Mouse (Mus musculus) intestine, embryonic 15.5 days (tissue): ENCODE results near the gene Thsd4. TPM values are rescaled to one million over a fixed set of nuclear protein-coding genes. Genes with fewer than 3 reads are reported as not detected.

Source experiments
- ATAC-seq: fragments of 200-750 bp; cut with Nextera tagmentation; 2 replicates; pipeline ENCODE4 v1.8.0; 2017; ENCODE audit warnings: moderate TSS enrichment, moderate library complexity
- H3K27ac ChIP-seq: fragments of 300-500 bp; sonication (generic); 2 replicates; pipeline ENCODE4 v1.5.1; 2015; ENCODE audit warnings: mild to moderate bottlenecking, inconsistent platforms
- H3K27me3 ChIP-seq: fragments of 300-500 bp; sonication (generic); replicated peaks from 2 replicates; pipeline ENCODE4 v1.6.1; 2015; ENCODE audit warnings: inconsistent platforms
- H3K36me3 ChIP-seq: fragments of 300-500 bp; sonication (generic); 2 replicates; pipeline ENCODE4 v1.6.1; 2015; ENCODE audit warnings: inconsistent platforms
- H3K4me1 ChIP-seq: fragments of 300-500 bp; sonication (generic); replicated peaks from 2 replicates; pipeline ENCODE4 v1.6.1; 2015; ENCODE audit warnings: inconsistent platforms
- H3K4me2 ChIP-seq: fragments of 300-500 bp; sonication (generic); replicated peaks from 2 replicates; pipeline ENCODE4 v1.6.1; 2015; ENCODE audit warnings: mild to moderate bottlenecking, inconsistent platforms
- H3K4me3 ChIP-seq: fragments of 300-500 bp; sonication (generic); replicated peaks from 2 replicates; pipeline ENCODE4 v1.5.1; 2015; ENCODE audit warnings: inconsistent platforms
- H3K9ac ChIP-seq: fragments of 300-500 bp; sonication (generic); 2 replicates; pipeline ENCODE4 v1.6.1; 2015; ENCODE audit warnings: inconsistent platforms
- H3K9me3 ChIP-seq: fragments of 300-500 bp; sonication (generic); 2 replicates; pipeline ENCODE4 v1.6.1; 2016; ENCODE audit warnings: inconsistent platforms
- WGBS: fragments of 180-500 bp; shearing (Covaris S2); methylation state at CpG from one replicate; pipeline ENCODE4 v1.1.7; 2015; 5-methylcytosine and 5-hydroxymethylcytosine counted together
- polyA plus RNA-seq: library from polyadenylated mRNA; unstranded; fragments of >200 nt; fragmentation: Nextera tagmentation; extraction: Ambion mirVana; gene quantifications from 2 replicates; pipeline ENCODE4 v1.2.1, GENCODE M21; 2015

The Thsd4 gene
- polyA plus RNA-seq, 1 experiment from 2014 or later, result 23.2 TPM

DNA sequence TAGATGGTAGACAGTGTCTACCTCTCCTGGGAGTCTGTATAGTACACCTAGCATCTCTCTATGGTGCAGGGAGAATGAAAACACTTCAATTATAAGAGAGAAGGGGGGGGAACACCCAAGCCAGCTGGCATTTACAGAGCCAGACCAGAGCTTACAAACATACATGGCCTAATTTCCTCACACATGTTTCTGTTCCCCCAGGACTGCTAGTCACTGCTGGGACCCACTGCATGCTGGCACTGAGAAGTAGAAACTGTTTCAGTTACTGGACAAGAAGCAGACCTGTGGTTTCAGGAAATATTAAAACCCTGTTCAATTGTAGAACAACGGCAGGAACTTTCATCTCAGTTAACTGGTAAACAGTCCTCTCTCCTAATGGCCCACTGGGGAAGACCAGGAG, 308.7 kb downstream of the Thsd4 start:
- H3K27me3 ChIP-seq, result no peaks in the 10 kb centered on the region
- no peak overlapping the region for H3K27ac ChIP-seq
- H3K9ac ChIP-seq, result no peak overlapping the region
- no peaks in the 10 kb centered on the region for H3K9me3 ChIP-seq
- 36% methylated on average over 1 of the region's 1 CpGs for WGBS
- no peaks in the 10 kb centered on the region for H3K36me3 ChIP-seq
- ATAC-seq, result no peak
- no peaks in the 10 kb centered on the region for H3K4me1 ChIP-seq
- H3K4me2 ChIP-seq, result no peak overlapping the region
- no peak overlapping the region for H3K4me3 ChIP-seq

DNA sequence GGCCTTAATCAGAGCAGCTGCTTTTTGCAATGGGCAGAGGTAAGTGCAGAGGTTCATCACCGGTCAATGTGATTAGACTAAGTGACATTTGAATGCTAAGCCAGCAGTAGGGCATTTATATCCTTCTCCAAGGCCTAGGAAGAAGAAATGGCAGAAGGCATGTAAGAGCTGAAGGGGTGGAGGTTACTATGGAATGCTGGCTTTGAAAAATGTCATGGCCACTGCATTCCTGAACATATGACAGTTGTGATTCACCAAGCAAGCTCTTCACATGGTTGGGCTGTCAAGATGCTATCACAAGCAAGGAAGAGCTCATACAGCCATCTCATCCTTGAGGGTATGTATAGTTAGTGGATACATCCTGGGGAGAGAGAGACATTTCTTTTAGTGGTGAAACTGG, 313.0 kb downstream of the Thsd4 start:
- H3K36me3 ChIP-seq, result no peaks in the 10 kb centered on the region
- ATAC-seq, result no peak
- no peaks in the 10 kb centered on the region for H3K4me1 ChIP-seq
- WGBS, result 97% methylated on average over 1 of the region's 1 CpGs
- no peak overlapping the region for H3K9ac ChIP-seq
- H3K27ac ChIP-seq, result no peak overlapping the region
- H3K9me3 ChIP-seq, result no peaks in the 10 kb centered on the region
- no peaks in the 10 kb centered on the region for H3K27me3 ChIP-seq
- H3K4me2 ChIP-seq, result no peak overlapping the region
- no peak overlapping the region for H3K4me3 ChIP-seq

DNA sequence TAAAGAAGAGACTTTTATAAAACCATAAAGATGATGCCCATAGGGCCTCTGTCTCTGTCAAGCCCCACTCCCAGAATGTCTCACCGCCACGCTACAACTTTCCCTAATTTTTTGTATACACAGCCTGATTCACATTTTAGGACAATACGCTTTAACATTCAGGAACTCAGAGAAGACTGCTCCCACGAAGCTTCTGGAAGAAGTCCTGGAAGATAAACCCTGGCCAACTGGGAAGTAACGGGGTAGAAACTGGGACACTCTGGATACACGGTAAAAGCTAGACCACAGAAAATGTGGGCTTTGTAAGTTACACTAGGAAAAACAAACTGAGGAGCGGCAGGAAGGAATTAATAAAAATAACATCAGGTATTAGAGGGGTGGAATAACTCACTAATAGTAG, 318.7 kb downstream of the Thsd4 start:
- H3K36me3 ChIP-seq, result no peaks in the 10 kb centered on the region
- no peaks in the 10 kb centered on the region for H3K27me3 ChIP-seq
- 71% methylated on average over 7 of the region's 7 CpGs for WGBS
- no peak overlapping the region for H3K9ac ChIP-seq
- no peak overlapping the region for H3K4me2 ChIP-seq
- no peak for ATAC-seq
- no peaks in the 10 kb centered on the region for H3K4me1 ChIP-seq
- H3K9me3 ChIP-seq, result no peaks in the 10 kb centered on the region
- no peak overlapping the region for H3K4me3 ChIP-seq
- no peak overlapping the region for H3K27ac ChIP-seq

DNA sequence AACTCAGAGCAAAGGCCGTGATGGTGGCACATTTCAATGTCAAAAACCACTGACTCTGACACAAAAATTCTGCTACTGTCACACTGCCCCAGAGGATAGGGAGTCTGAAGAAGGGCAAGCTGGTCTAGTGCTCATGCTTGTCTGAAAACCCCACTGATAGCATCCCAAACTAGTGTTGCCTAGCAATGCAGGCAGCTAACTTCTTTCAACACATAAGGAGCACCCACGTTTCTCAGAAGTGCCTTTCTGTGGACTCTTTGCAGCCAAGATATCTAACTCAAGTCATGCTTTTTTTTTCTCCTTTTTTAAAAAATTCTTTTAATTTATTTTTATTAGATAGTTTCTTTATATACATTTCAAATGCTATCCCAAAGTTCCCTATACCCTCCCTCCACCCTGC, 321.4 kb downstream of the Thsd4 start:
- no peak overlapping the region for H3K4me2 ChIP-seq
- H3K9me3 ChIP-seq, result no peaks in the 10 kb centered on the region
- H3K4me3 ChIP-seq, result no peak overlapping the region
- no peak overlapping the region for H3K9ac ChIP-seq
- no peak for ATAC-seq
- H3K27me3 ChIP-seq, result no peaks in the 10 kb centered on the region
- H3K4me1 ChIP-seq, result no peaks in the 10 kb centered on the region
- 83% methylated on average over 2 of the region's 2 CpGs for WGBS
- H3K36me3 ChIP-seq, result no peaks in the 10 kb centered on the region
- H3K27ac ChIP-seq, result no peak overlapping the region

DNA sequence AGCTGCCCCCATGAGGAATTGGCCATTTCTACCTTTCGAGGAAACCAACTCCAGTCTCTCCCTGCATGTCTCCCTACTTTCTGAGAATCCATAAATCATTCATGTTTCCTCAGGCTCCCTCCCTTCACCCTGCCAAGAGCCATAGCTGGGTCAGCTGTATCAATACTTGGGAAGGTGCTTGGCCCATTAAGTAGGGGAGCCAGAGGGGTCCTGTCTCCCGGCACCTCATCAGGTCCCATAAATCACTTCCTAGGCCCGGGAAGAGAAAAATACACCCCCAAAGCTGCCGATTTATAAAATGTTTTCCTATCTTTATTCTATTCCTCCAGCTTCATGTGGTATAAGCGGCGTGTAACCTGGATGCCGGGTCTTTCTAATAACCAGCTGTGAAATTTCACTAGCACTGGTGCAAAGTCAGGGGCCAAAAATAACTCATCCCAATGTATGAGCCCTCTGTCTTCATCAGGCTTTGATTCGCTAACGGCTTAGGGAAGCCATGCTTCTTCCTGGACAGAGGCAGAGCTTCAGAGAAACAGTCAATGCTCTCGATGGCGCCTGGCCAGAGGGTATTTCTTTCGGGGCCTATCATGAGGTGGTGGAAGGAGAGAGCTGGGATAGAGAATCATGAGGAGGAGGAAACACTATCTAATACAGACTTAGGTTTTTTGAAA, 323.2 kb downstream of the Thsd4 start:
- H3K9me3 ChIP-seq, result no peaks in the 10 kb centered on the region
- H3K4me3 ChIP-seq, result no peak overlapping the region
- no peak overlapping the region for H3K4me2 ChIP-seq
- no peak overlapping the region for H3K9ac ChIP-seq
- no peaks in the 10 kb centered on the region for H3K4me1 ChIP-seq
- H3K27me3 ChIP-seq, result no peaks in the 10 kb centered on the region
- WGBS, result 73% methylated on average over 12 of the region's 12 CpGs
- no peaks in the 10 kb centered on the region for H3K36me3 ChIP-seq
- no peak overlapping the region for H3K27ac ChIP-seq
- no peak for ATAC-seq

DNA sequence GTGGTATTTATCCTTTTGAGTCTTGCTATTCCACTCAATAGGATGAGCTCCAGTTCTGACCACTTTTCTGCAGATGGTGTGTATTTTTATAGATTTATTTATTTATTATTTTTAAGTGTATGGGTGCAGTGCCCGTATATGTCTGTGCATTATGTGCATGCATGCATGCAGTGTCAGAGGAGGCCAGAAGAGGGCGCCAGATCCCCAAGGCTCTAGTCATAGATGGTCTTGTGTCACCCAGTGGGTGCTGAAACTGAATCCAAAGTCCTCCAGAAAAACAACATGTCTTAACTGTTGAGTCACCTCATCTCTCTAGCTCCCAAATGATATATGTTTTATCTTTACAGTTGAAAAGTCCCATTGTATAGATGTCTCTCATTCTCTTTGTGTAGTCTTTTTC, 326.3 kb downstream of the Thsd4 start:
- ATAC-seq, result no peak

DNA sequence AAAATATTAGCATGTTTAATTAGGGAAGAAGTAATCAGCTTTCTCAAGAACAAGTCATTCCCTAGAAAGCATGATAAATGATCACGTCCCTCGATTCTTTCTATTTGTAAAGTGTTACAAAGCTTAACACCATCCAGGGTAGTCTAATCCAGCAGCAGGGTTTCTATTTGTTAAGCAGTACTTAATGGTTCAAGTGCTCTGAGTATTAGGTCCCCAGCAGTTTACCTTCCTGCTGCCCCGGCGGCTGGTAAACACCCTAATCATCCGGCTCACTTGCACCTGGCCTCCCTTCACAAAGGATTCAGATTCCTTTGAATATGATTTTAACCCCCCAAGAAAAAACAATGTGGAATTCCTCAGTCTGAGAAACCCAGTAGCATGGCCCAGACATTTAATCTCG, 326.9 kb downstream of the Thsd4 start:
- no peaks in the 10 kb centered on the region for H3K27me3 ChIP-seq
- no peak overlapping the region for H3K27ac ChIP-seq
- no peak for ATAC-seq
- H3K4me2 ChIP-seq, result no peak overlapping the region
- H3K9me3 ChIP-seq, result no peaks in the 10 kb centered on the region
- 80% methylated on average over 6 of the region's 6 CpGs for WGBS
- no peak overlapping the region for H3K4me3 ChIP-seq
- H3K4me1 ChIP-seq, result no peaks in the 10 kb centered on the region
- no peak overlapping the region for H3K9ac ChIP-seq
- H3K36me3 ChIP-seq, result no peaks in the 10 kb centered on the region

More for the DNA sequence above, 326.3 kb downstream of the Thsd4 start:
- Histone ChIP-seq H3K36me3 (no peaks in the 10 kb centered on the region), H3K9ac (no peak overlapping the region), H3K4me3 (no peak overlapping the region), H3K27me3 (no peaks in the 10 kb centered on the region), H3K4me2 (no peak overlapping the region), H3K9me3 (no peaks in the 10 kb centered on the region), H3K4me1 (no peaks in the 10 kb centered on the region), H3K27ac (no peak overlapping the region)
- 81% methylated on average over 2 of the region's 2 CpGs for WGBS

DNA sequence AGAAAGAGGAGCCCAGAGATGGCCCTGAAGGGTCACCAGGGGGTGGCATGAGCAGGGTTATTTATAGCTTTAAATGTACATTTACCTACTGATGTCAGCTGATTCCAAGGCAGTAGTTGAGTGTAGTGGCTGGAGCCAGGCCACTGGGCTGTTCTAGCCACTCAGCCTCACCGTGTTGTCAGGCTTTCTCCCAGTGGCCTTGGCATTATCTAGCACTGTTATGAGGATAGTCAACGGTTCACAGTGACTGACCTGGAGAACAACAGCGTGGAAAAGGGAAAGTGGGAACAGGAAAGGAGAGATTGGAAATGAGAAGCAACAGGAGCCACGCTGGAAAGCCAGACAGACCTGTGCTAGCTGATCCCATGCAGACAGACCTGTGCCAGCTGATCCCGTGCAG, 329.5 kb downstream of the Thsd4 start:
- Histone ChIP-seq H3K27ac (no peak overlapping the region), H3K9ac (no peak overlapping the region), H3K36me3 (no peaks in the 10 kb centered on the region), H3K9me3 (no peaks in the 10 kb centered on the region), H3K4me2 (no peak overlapping the region), H3K27me3 (no peaks in the 10 kb centered on the region), H3K4me1 (no peaks in the 10 kb centered on the region), H3K4me3 (no peak overlapping the region)
- no peak for ATAC-seq
- 70% methylated on average over 5 of the region's 5 CpGs for WGBS

DNA sequence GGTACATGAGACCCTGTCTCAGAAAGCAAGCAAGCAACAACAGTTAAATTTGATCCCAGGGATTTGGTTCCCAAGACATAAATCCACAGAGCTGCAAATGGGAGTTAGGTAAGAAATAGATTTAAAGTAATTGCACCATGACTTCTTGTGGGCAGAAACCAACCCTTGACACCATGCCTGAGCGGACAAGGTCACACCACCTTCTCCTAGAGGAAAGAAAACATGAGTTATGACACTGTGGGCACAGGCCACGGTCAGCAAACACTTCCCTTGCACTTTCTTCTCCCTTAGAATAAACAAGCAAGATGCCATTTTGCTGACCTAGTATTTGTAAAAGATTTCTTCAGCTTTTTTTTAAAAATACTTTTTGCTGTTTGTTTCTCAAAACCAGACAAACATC, 334.4 kb downstream of the Thsd4 start:
- WGBS, result 47% methylated on average over 2 of the region's 2 CpGs

DNA sequence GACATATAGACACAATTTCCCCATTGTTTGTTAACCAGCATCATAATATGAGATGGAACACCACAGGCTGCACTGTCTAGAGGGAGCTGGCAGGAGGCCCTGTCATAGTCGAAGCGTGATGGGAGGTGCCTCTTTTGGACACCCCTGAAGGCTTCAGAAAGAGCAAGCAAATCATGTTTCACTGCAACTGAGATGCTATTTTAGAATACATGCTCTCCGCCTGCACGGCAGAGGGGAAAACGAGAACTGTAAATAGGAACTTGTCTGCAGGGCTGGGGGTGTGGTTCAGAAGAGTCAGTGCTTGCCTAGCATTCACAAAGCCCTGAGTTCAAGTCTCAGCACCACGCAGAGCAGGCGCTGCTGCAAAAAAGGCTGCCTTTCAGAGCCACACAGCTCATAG, 334.9 kb downstream of the Thsd4 start:
- no peak for ATAC-seq
- no peak overlapping the region for H3K4me3 ChIP-seq
- no peaks in the 10 kb centered on the region for H3K36me3 ChIP-seq
- H3K4me2 ChIP-seq, result no peak overlapping the region
- no peaks in the 10 kb centered on the region for H3K27me3 ChIP-seq
- no peaks in the 10 kb centered on the region for H3K4me1 ChIP-seq
- H3K9ac ChIP-seq, result no peak overlapping the region
- no peaks in the 10 kb centered on the region for H3K9me3 ChIP-seq
- 82% methylated on average over 7 of the region's 7 CpGs for WGBS
- no peak overlapping the region for H3K27ac ChIP-seq

More for the DNA sequence above, 334.4 kb downstream of the Thsd4 start:
- Histone ChIP-seq H3K9ac (no peak overlapping the region), H3K4me3 (no peak overlapping the region), H3K27me3 (no peaks in the 10 kb centered on the region), H3K4me1 (no peaks in the 10 kb centered on the region), H3K4me2 (no peak overlapping the region), H3K36me3 (no peaks in the 10 kb centered on the region), H3K27ac (no peak overlapping the region), H3K9me3 (no peaks in the 10 kb centered on the region)
- no peak for ATAC-seq

DNA sequence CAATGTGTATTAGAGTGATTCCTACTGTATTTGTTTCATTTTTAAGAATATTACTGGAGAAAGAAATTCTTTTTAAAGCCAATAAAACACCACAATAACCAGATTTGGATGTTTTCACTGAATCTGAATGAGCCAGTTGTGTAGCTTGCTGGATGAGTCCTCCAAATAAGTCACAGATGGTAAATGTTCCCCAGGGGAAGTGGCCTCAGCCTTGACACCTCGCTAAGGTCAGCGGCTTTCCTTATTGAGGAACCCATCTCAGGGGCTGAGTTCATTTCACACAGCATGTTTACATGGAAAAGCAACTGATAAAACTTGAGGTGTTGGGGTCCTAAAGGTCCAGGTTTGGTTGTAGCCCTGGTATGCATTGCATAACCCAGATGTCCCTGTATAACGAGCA, 337.8 kb downstream of the Thsd4 start:
- Histone ChIP-seq H3K4me3 (no peak overlapping the region), H3K9me3 (no peaks in the 10 kb centered on the region), H3K4me2 (no peak overlapping the region), H3K27me3 (no peaks in the 10 kb centered on the region), H3K36me3 (no peaks in the 10 kb centered on the region), H3K27ac (no peak overlapping the region), H3K4me1 (no peaks in the 10 kb centered on the region), H3K9ac (no peak overlapping the region)
- 64% methylated on average over 3 of the region's 3 CpGs for WGBS
- ATAC-seq, result no peak

DNA sequence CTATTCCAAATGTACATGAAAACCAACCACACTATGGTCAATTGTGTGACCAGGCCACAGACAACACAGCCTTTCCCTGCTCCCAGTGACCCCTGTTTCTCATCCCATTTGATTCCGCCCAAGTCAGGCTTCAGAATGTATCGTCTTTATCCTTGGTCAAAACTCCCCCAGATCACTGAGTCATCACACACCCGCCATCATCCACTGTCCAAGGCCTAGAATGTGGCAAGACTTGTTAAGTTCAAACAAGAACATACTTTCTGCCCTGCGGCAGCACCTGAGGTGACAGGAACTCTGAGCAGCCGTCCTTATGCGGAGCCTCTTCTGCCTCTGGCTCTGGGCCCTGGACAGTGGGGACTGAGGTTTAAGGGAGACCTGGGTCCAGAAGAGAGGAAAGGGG, 339.5 kb downstream of the Thsd4 start:
- H3K9ac ChIP-seq, result no peak overlapping the region
- H3K4me3 ChIP-seq, result no peak overlapping the region
- H3K27me3 ChIP-seq, result no peaks in the 10 kb centered on the region
- no peak overlapping the region for H3K4me2 ChIP-seq
- H3K4me1 ChIP-seq, result no peaks in the 10 kb centered on the region
- no peaks in the 10 kb centered on the region for H3K9me3 ChIP-seq
- no peak overlapping the region for H3K27ac ChIP-seq
- no peak for ATAC-seq
- no peaks in the 10 kb centered on the region for H3K36me3 ChIP-seq
- WGBS, result 86% methylated on average over 6 of the region's 6 CpGs

DNA sequence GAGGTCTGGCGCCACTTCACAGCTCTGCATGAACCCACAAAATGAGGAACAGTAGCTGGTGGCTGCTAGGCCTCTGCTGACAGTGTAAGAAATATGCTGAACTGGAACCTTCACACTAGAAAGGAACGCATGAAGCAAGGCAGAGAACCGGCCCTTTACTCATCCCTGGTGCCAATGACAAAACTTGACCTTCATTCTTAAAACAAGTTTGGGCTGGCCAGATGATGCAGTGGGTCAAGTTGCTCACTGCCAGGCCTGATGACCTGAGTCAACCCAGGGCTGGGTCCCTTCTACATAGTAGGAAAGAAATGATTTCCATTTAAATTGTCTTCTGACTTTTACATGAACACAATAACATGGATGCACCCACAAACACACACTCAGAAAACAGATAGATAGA, 340.9 kb downstream of the Thsd4 start:
- no peak overlapping the region for H3K4me2 ChIP-seq
- no peak for ATAC-seq
- H3K9ac ChIP-seq, result no peak overlapping the region
- no peaks in the 10 kb centered on the region for H3K27me3 ChIP-seq
- no peaks in the 10 kb centered on the region for H3K36me3 ChIP-seq
- H3K4me1 ChIP-seq, result no peaks in the 10 kb centered on the region
- H3K9me3 ChIP-seq, result no peaks in the 10 kb centered on the region
- 79% methylated on average over 3 of the region's 3 CpGs for WGBS
- H3K27ac ChIP-seq, result no peak overlapping the region
- H3K4me3 ChIP-seq, result no peak overlapping the region
